Mouse (Mus musculus) limb, embryonic 12.5 days (tissue): Measurements from ENCODE around the gene Scnn1b. TPM values are rescaled to one million over a fixed set of nuclear protein-coding genes. Genes with fewer than 3 reads are reported as not detected.
A peak's percentile ranks its signal among the peaks of the same experiment; 100 is the strongest.

Experiments used
- ATAC-seq: fragments of 200-750 bp; cut with Nextera tagmentation; 2 replicates; pipeline ENCODE4 v1.8.0; 2017; ENCODE audit warnings: low read depth, moderate TSS enrichment; ENCODE audit not compliant: insufficient number of reproducible peaks, insufficient read depth, low FRiP score, low TSS enrichment
- H3K27ac ChIP-seq: fragments of 300-500 bp; sonication (generic); 2 replicates; pipeline ENCODE4 v1.5.1; 2016; ENCODE audit warnings: mild to moderate bottlenecking, moderate library complexity
- H3K27me3 ChIP-seq: fragments of 300-500 bp; sonication (generic); 2 replicates; pipeline ENCODE4 v1.6.1; 2016; ENCODE audit warnings: mild to moderate bottlenecking, moderate library complexity
- H3K36me3 ChIP-seq: fragments of 300-500 bp; sonication (generic); 2 replicates; pipeline ENCODE4 v1.6.1; 2016; ENCODE audit warnings: mild to moderate bottlenecking, moderate library complexity
- H3K4me1 ChIP-seq: fragments of 300-500 bp; sonication (generic); replicated peaks from 2 replicates; pipeline ENCODE4 v1.6.1; 2016
- H3K4me2 ChIP-seq: fragments of 300-500 bp; sonication (generic); 2 replicates; pipeline ENCODE4 v1.6.1; 2016; ENCODE audit warnings: mild to moderate bottlenecking, moderate library complexity
- H3K4me3 ChIP-seq: fragments of 300-500 bp; sonication (generic); replicated peaks from 2 replicates; pipeline ENCODE4 v1.5.1; 2016; ENCODE audit warnings: mild to moderate bottlenecking
- H3K9ac ChIP-seq: fragments of 300-500 bp; sonication (generic); replicated peaks from 2 replicates; pipeline ENCODE4 v1.6.1; 2016; ENCODE audit warnings: mild to moderate bottlenecking, moderate library complexity
- H3K9me3 ChIP-seq: fragments of 300-500 bp; sonication (generic); 2 replicates; pipeline ENCODE4 v1.6.1; 2016; ENCODE audit warnings: mild to moderate bottlenecking, moderate library complexity
- WGBS: fragments of 180-500 bp; shearing (Covaris S2); methylation state at CpG from one replicate; pipeline ENCODE4 v1.1.7; 2016; 5-methylcytosine and 5-hydroxymethylcytosine counted together
- polyA plus RNA-seq: library from polyadenylated mRNA; unstranded; fragments of >200 nt; fragmentation: Nextera tagmentation; extraction: Ambion mirVana; gene quantifications from 2 replicates; pipeline ENCODE4 v1.2.1, GENCODE M21; 2016

The Scnn1b gene
- polyA plus RNA-seq, 1 experiment from 2014 or later, result not detected

DNA sequence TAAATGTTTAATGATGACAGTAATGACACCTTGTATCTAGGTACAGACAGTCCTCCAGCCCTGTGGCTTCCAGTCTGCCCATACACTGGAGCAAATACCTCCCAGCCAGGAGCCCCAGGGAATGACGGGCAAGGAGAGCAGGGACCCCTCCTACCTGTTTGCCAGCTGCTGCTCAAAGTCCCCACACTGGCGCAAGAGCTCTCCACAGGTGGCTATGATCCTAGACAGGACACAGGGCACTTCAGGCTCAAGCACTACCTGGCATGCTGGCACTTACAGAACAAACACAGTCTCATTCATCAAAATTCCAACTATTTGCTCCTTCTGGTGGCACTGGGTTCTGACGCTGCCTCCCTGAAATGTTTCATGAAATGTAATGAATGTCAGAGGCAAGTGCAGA, 76.2 kb downstream of the Scnn1b start:
- no peaks in the 10 kb centered on the region for H3K27me3 ChIP-seq
- H3K27ac ChIP-seq, result no peak overlapping the region
- H3K9ac ChIP-seq, result no peak overlapping the region
- no peaks in the 10 kb centered on the region for H3K9me3 ChIP-seq
- H3K4me3 ChIP-seq, result no peak overlapping the region
- ATAC-seq, result no peak
- no peaks in the 10 kb centered on the region for H3K4me1 ChIP-seq
- WGBS, result 78% methylated on average over 3 of the region's 3 CpGs
- H3K4me2 ChIP-seq, result no peak overlapping the region
- peaks cover 44% of the 10 kb centered on the region for H3K36me3 ChIP-seq

GRCm38 (mm10) chr7:121941640-121942039, 76.8 kb downstream of the Scnn1b start:
- H3K4me2 ChIP-seq, result no peak overlapping the region
- H3K9me3 ChIP-seq, result no peaks in the 10 kb centered on the region
- no peaks in the 10 kb centered on the region for H3K27me3 ChIP-seq
- WGBS, result 80% methylated on average over 3 of the region's 3 CpGs
- H3K4me1 ChIP-seq, result no peaks in the 10 kb centered on the region
- no peak overlapping the region for H3K4me3 ChIP-seq
- no peak overlapping the region for H3K9ac ChIP-seq
- peaks cover 43% of the 10 kb centered on the region for H3K36me3 ChIP-seq
- H3K27ac ChIP-seq, result no peak overlapping the region
- no peak for ATAC-seq

- Histone ChIP-seq H3K4me3 (no peak overlapping the region), H3K4me1 (no peaks in the 10 kb centered on the region), H3K9ac (no peak overlapping the region), H3K9me3 (no peaks in the 10 kb centered on the region), H3K36me3 (peaks cover 37% of the 10 kb centered on the region), H3K4me2 (no peak overlapping the region), H3K27me3 (no peaks in the 10 kb centered on the region), H3K27ac (no peak overlapping the region)
- WGBS, result 95% methylated on average over 2 of the region's 2 CpGs
- ATAC-seq, result no peak
Observed at GRCm38 (mm10) chr7:121942371-121942770, 77.5 kb downstream of the Scnn1b start.

- 89% methylated on average over 5 of the region's 5 CpGs for WGBS
Observed at GRCm38 (mm10) chr7:121946196-121946595, 81.4 kb downstream of the Scnn1b start.

GRCm38 (mm10) chr7:121947513-121947912, 82.7 kb downstream of the Scnn1b start:
- peaks cover 45% of the 10 kb centered on the region for H3K36me3 ChIP-seq
- no peak overlapping the region for H3K4me2 ChIP-seq
- 75% methylated on average over 4 of the region's 4 CpGs for WGBS
- no peak for ATAC-seq
- no peaks in the 10 kb centered on the region for H3K4me1 ChIP-seq
- no peak overlapping the region for H3K4me3 ChIP-seq
- H3K27me3 ChIP-seq, result no peaks in the 10 kb centered on the region
- no peak overlapping the region for H3K9ac ChIP-seq
- H3K27ac ChIP-seq, result no peak overlapping the region
- H3K9me3 ChIP-seq, result no peaks in the 10 kb centered on the region

More at GRCm38 (mm10) chr7:121946196-121946595, 81.4 kb downstream of the Scnn1b start:
- Histone ChIP-seq H3K27me3 (no peaks in the 10 kb centered on the region), H3K9me3 (no peaks in the 10 kb centered on the region), H3K4me2 (no peak overlapping the region), H3K4me3 (no peak overlapping the region), H3K36me3 (peaks cover 51% of the 10 kb centered on the region), H3K27ac (no peak overlapping the region), H3K4me1 (no peaks in the 10 kb centered on the region), H3K9ac (no peak overlapping the region)
- ATAC-seq, result no peak

GRCm38 (mm10) chr7:121954891-121955669, 90.2 kb downstream of the Scnn1b start:
- peak overlapping the region; percentile 82 for H3K27ac ChIP-seq

GRCm38 (mm10) chr7:121955802-121956201, 91.0 kb downstream of the Scnn1b start:
- ATAC-seq, result peak; percentile 58; the same call in 1 of the 2 replicates
- Histone ChIP-seq H3K9me3 (no peaks in the 10 kb centered on the region), H3K36me3 (peaks cover 27% of the 10 kb centered on the region), H3K4me2 (peak overlapping the region; percentile 21; the same call in 1 of the 2 replicates), H3K9ac (no peak overlapping the region), H3K27ac (peak overlapping the region; percentile 82), H3K4me3 (no peak overlapping the region), H3K4me1 (peaks cover 16% of the 10 kb centered on the region), H3K27me3 (no peaks in the 10 kb centered on the region)
- 19% methylated on average over 12 of the region's 12 CpGs for WGBS

More at GRCm38 (mm10) chr7:121954891-121955669, 90.2 kb downstream of the Scnn1b start:
- peaks cover 31% of the 10 kb centered on the region for H3K36me3 ChIP-seq
- no peak overlapping the region for H3K9ac ChIP-seq
- no peaks in the 10 kb centered on the region for H3K27me3 ChIP-seq
- H3K9me3 ChIP-seq, result no peaks in the 10 kb centered on the region
- 0 out of 2 replicates have a peak overlapping the region, but pooled peaks have one; percentile 21 for H3K4me2 ChIP-seq
- peak; percentile 80; the same call in 1 of the 2 replicates for ATAC-seq
- 42% methylated on average over 11 of the region's 11 CpGs for WGBS
- H3K4me1 ChIP-seq, result peaks cover 16% of the 10 kb centered on the region
- no peak overlapping the region for H3K4me3 ChIP-seq

- H3K4me3 ChIP-seq, result no peak overlapping the region
- H3K9me3 ChIP-seq, result no peaks in the 10 kb centered on the region
- H3K27ac ChIP-seq, result no peak overlapping the region
- no peaks in the 10 kb centered on the region for H3K27me3 ChIP-seq
- WGBS, result 85% methylated on average over 7 of the region's 7 CpGs
- ATAC-seq, result no peak
- no peak overlapping the region for H3K9ac ChIP-seq
- H3K4me2 ChIP-seq, result no peak overlapping the region
- H3K4me1 ChIP-seq, result no peaks in the 10 kb centered on the region
- peaks cover 41% of the 10 kb centered on the region for H3K36me3 ChIP-seq
Observed at GRCm38 (mm10) chr7:121961913-121962570, 97.2 kb downstream of the Scnn1b start.

DNA sequence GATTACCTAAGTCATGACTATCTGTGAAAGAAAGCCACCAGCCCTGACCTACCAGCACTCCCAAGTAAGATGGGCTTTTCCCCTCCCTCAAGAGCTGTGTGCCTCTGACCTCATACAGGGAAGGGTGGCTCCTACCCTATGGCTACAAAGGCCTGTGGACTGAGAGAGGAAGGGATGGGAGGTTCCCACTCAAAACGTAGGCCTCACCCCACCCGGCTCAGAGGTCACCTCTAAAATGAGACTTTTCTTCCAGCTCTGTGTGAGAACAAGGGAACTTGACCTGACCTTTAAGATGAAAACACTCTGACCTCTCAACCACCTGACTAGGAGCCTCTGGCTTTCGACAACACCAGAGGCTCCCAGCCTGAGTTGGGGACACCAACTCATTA, 97.7 kb downstream of the Scnn1b start:
- no peak overlapping the region for H3K4me2 ChIP-seq
- H3K4me3 ChIP-seq, result no peak overlapping the region
- ATAC-seq, result no peak
- no peak overlapping the region for H3K27ac ChIP-seq
- 86% methylated on average over 3 of the region's 3 CpGs for WGBS
- H3K27me3 ChIP-seq, result no peaks in the 10 kb centered on the region
- H3K36me3 ChIP-seq, result peaks cover 40% of the 10 kb centered on the region
- no peaks in the 10 kb centered on the region for H3K4me1 ChIP-seq
- H3K9me3 ChIP-seq, result no peaks in the 10 kb centered on the region
- no peak overlapping the region for H3K9ac ChIP-seq

DNA sequence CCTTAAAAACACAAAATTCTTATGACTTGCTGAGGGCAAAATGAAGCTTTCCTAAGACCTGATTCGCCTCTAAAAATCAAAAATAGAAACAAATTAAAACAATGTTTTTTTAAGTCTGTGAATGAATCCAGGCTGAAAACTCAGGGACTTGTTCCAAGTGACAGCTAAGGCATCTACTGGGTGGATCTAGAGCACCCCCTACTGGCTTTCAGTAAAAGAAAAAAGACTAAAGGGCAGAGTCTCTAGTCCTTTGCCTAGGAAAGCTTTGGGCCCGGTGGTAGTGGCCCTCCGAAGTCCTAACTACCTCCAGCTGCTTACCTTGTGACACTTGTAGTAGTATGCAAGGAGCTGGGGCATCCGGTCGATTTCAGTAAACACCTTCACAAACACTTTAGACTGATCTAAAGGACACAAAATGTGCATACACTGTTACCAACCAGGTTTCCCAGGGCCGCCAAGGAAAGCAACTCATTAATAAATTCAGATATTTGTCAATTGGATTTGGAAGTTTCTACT, 99.1 kb downstream of the Scnn1b start:
- no peak overlapping the region for H3K27ac ChIP-seq
- no peaks in the 10 kb centered on the region for H3K4me1 ChIP-seq
- 61% methylated on average over 6 of the region's 6 CpGs for WGBS
- H3K9ac ChIP-seq, result no peak overlapping the region
- H3K4me3 ChIP-seq, result no peak overlapping the region
- no peaks in the 10 kb centered on the region for H3K27me3 ChIP-seq
- ATAC-seq, result no peak
- H3K36me3 ChIP-seq, result peaks cover 49% of the 10 kb centered on the region
- H3K9me3 ChIP-seq, result no peaks in the 10 kb centered on the region
- H3K4me2 ChIP-seq, result no peak overlapping the region

GRCm38 (mm10) chr7:121966169-121966568, 101.3 kb downstream of the Scnn1b start:
- ATAC-seq, result no peak
- no peak overlapping the region for H3K4me2 ChIP-seq
- H3K4me1 ChIP-seq, result no peaks in the 10 kb centered on the region
- no peak overlapping the region for H3K9ac ChIP-seq
- H3K9me3 ChIP-seq, result no peaks in the 10 kb centered on the region
- H3K27me3 ChIP-seq, result no peaks in the 10 kb centered on the region
- peaks cover 58% of the 10 kb centered on the region for H3K36me3 ChIP-seq
- no peak overlapping the region for H3K27ac ChIP-seq
- WGBS, result 92% methylated on average over 7 of the region's 7 CpGs
- no peak overlapping the region for H3K4me3 ChIP-seq
